8 mouse cellular contexts compared by ENCODE assay signal in the genomic region with DNA sequence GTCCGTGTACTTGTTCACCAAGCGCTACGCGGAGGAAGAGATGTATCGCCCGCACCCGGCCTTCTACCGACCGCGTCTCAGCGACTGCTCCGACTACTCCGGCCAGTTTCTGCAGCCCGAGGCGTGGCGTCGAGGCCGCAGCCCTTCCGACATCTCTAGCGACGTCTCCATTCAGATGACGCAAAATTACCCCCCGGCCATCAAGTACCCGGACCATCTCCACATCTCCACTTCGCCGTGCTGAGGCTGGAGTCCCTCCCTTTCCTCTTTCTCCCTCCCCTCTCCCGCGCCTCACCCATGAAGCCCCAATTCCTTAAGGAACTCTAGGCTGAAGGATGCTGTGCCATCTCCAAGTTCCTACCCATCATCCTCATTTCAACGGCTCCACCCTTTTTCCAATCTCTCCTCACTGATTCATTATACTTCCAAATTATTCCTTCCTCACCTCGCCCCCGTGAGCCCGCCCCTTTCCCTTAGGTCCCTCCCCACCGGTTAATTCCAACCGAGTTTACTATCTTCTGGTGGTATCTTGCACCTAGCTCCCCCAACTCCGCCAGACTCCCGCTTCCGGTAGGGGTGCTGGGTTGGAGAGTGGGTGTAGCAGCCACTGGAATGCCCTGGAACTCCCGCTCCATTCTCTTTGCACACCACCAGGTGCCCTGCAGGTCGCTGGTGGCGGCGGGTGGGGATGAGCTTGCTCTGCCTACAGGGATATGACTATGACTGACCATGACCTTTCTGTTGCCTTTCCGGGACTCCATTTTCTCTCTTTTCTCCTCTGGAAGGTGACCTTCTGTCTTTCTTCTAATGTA. TPM values are rescaled to one million over a fixed set of nuclear protein-coding genes. Genes with fewer than 3 reads are reported as not detected.
A peak's percentile ranks its signal among the peaks of the same experiment; 100 is the strongest.
DNase-seq lines count a peak whose midpoint lies in the region; ATAC-seq lines count a peak whose summit lies in the region.

No protein-coding gene starts in this region.

- H3K36me3 ChIP-seq in forebrain, embryonic 12.5 days (replicated peaks) = peaks cover 36% of the 10 kb centered on the region
- H3K36me3 ChIP-seq in forebrain, embryonic 16.5 days (ENCODE audit: control insufficient read depth, insufficient read depth) = 0 out of 2 replicates have a peak, but pooled peaks cover 1% of the 10 kb centered on the region
- no peaks in the 10 kb centered on the region for H3K36me3 ChIP-seq in lung, embryonic 16.5 days (ENCODE audit: control insufficient read depth, insufficient read depth, low read length)
- 0 out of 2 replicates have a peak, but pooled peaks cover under 1% of the 10 kb centered on the region for H3K36me3 ChIP-seq in stomach, embryonic 16.5 days (ENCODE audit: control insufficient read depth, insufficient read depth, low read length)

- no peak for DNase-seq in lung, postnatal 14 days
- peak; percentile 34 for DNase-seq in kidney, postnatal 10 days
- no peak for DNase-seq in layer of hippocampus, adult 9-10 months (ENCODE audit: low spot score)

- H3K27ac ChIP-seq in forebrain, embryonic 12.5 days = no peak overlapping the region
- no peak overlapping the region for H3K27ac ChIP-seq in forebrain, embryonic 16.5 days (ENCODE audit: low read length)
- no peak overlapping the region for H3K27ac ChIP-seq in lung, embryonic 16.5 days (ENCODE audit: low read length)
- H3K27ac ChIP-seq in stomach, embryonic 16.5 days (ENCODE audit: low read length) = no peak overlapping the region

- H3K4me1 ChIP-seq in forebrain, embryonic 12.5 days = peaks cover 13% of the 10 kb centered on the region
- peaks cover 10% of the 10 kb centered on the region for H3K4me1 ChIP-seq in forebrain, embryonic 16.5 days (replicated peaks; ENCODE audit: control insufficient read depth, insufficient read depth, low read length)
- no peaks in the 10 kb centered on the region for H3K4me1 ChIP-seq in lung, embryonic 16.5 days (replicated peaks; ENCODE audit: control insufficient read depth, insufficient read depth, low read length)
- H3K4me1 ChIP-seq in stomach, embryonic 16.5 days (ENCODE audit: control insufficient read depth, insufficient read depth, low read length) = no peaks in the 10 kb centered on the region

- no peaks in the 10 kb centered on the region for H3K9me3 ChIP-seq in forebrain, embryonic 12.5 days
- no peaks in the 10 kb centered on the region for H3K9me3 ChIP-seq in forebrain, embryonic 16.5 days (ENCODE audit: control insufficient read depth, low read length)
- no peaks in the 10 kb centered on the region for H3K9me3 ChIP-seq in lung, embryonic 16.5 days (ENCODE audit: control insufficient read depth, low read length)
- H3K9me3 ChIP-seq in stomach, embryonic 16.5 days (replicated peaks; ENCODE audit: control insufficient read depth, low read length) = no peaks in the 10 kb centered on the region

- no peak for ATAC-seq in forebrain, embryonic 12.5 days (ENCODE audit: low FRiP score)
- ATAC-seq in forebrain, embryonic 16.5 days = no peak
- ATAC-seq in lung, embryonic 16.5 days (ENCODE audit: low read depth) = peak; percentile 31; the same call in 1 of the 2 replicates
- 0 out of 2 replicates have a peak, but pooled peaks have one; percentile 37 for ATAC-seq in stomach, embryonic 16.5 days (ENCODE audit: insufficient read depth, low FRiP score)
- no peak for ATAC-seq in CD4-positive, CD25-positive, alpha-beta regulatory T cell, adult 4 months

- H3K4me3 ChIP-seq in forebrain, embryonic 12.5 days (replicated peaks) = no peak overlapping the region
- H3K4me3 ChIP-seq in forebrain, embryonic 16.5 days (replicated peaks; ENCODE audit: low read length) = no peak overlapping the region
- peak overlapping the region; percentile 11 for H3K4me3 ChIP-seq in lung, embryonic 16.5 days (ENCODE audit: low read length)
- peak overlapping the region; percentile 12; the same call in 1 of the 2 replicates for H3K4me3 ChIP-seq in stomach, embryonic 16.5 days (replicated peaks; ENCODE audit: low read length)

- WGBS in forebrain, embryonic 12.5 days = 19% methylated on average over 42 of the region's 42 CpGs
- WGBS in forebrain, embryonic 16.5 days = 26% methylated on average over 42 of the region's 42 CpGs
- 19% methylated on average over 42 of the region's 42 CpGs for WGBS in lung, embryonic 16.5 days
- WGBS in stomach, embryonic 16.5 days = 24% methylated on average over 42 of the region's 42 CpGs

- peak overlapping the region; percentile 27 for H3K4me2 ChIP-seq in forebrain, embryonic 12.5 days
- no peak overlapping the region; the same call in 1 of the 2 replicates for H3K4me2 ChIP-seq in forebrain, embryonic 16.5 days (ENCODE audit: low read length)
- peak overlapping the region; percentile 36 for H3K4me2 ChIP-seq in lung, embryonic 16.5 days (ENCODE audit: low read depth, low read length)
- H3K4me2 ChIP-seq in stomach, embryonic 16.5 days (ENCODE audit: low read depth, low read length) = no peak overlapping the region

- H3K9ac ChIP-seq in forebrain, embryonic 12.5 days = no peak overlapping the region
- H3K9ac ChIP-seq in forebrain, embryonic 16.5 days (replicated peaks; ENCODE audit: low read depth, low read length) = no peak overlapping the region
- no peak overlapping the region for H3K9ac ChIP-seq in lung, embryonic 16.5 days (ENCODE audit: low read length)
- no peak overlapping the region for H3K9ac ChIP-seq in stomach, embryonic 16.5 days (ENCODE audit: low read length)

- peaks cover 24% of the 10 kb centered on the region; the same call in 1 of the 2 replicates for H3K27me3 ChIP-seq in forebrain, embryonic 12.5 days
- no peaks in the 10 kb centered on the region for H3K27me3 ChIP-seq in forebrain, embryonic 16.5 days (replicated peaks; ENCODE audit: control insufficient read depth, insufficient read depth, low read length)
- peaks cover 10% of the 10 kb centered on the region for H3K27me3 ChIP-seq in lung, embryonic 16.5 days (ENCODE audit: control insufficient read depth, insufficient read depth, low read depth, low read length)
- no peaks in the 10 kb centered on the region; the same call in 1 of the 2 replicates for H3K27me3 ChIP-seq in stomach, embryonic 16.5 days (ENCODE audit: control insufficient read depth, insufficient read depth, low read length)

RNA-seq across cellular contexts. Expression of a gene that starts 23.6 kb away (rescaled TPM):
- 6.3 and 8.2 TPM in 2 replicates for polyA plus RNA-seq in forebrain, embryonic 12.5 days (2016; fragmentation: Nextera tagmentation; extraction: Ambion mirVana)
- 12.9 and 16.4 TPM in 2 replicates for polyA plus RNA-seq in forebrain, embryonic 16.5 days (2015; fragmentation: Nextera tagmentation; extraction: Ambion mirVana)
- polyA plus RNA-seq in lung, embryonic 16.5 days (2015; fragmentation: Nextera tagmentation; extraction: Ambion mirVana) = 0.73 and 0.79 TPM in 2 replicates
- polyA plus RNA-seq in stomach, embryonic 16.5 days (2015; fragmentation: Nextera tagmentation; extraction: Ambion mirVana) = 0.74 and 1.1 TPM in 2 replicates
- polyA plus RNA-seq in CD4-positive, CD25-positive, alpha-beta regulatory T cell, adult 4 months (2017; shearing (Covaris generic)) = not detected

RNA-seq across cellular contexts. Expression of a gene that starts 34.2 kb away (rescaled TPM):
- polyA plus RNA-seq in forebrain, embryonic 12.5 days (2016; fragmentation: Nextera tagmentation; extraction: Ambion mirVana) = 3.9 and 4.0 TPM in 2 replicates
- polyA plus RNA-seq in forebrain, embryonic 16.5 days (2015; fragmentation: Nextera tagmentation; extraction: Ambion mirVana) = 2.8 and 4.3 TPM in 2 replicates
- polyA plus RNA-seq in lung, embryonic 16.5 days (2015; fragmentation: Nextera tagmentation; extraction: Ambion mirVana) = 0.24 and 0.55 TPM in 2 replicates
- polyA plus RNA-seq in stomach, embryonic 16.5 days (2015; fragmentation: Nextera tagmentation; extraction: Ambion mirVana) = 0.96 and 1.4 TPM in 2 replicates
- polyA plus RNA-seq in CD4-positive, CD25-positive, alpha-beta regulatory T cell, adult 4 months (2017; shearing (Covaris generic)) = not detected

RNA-seq across cellular contexts. Expression of a gene that starts 57.1 kb away (rescaled TPM):
- polyA plus RNA-seq in forebrain, embryonic 12.5 days (2016; fragmentation: Nextera tagmentation; extraction: Ambion mirVana) = 0.10 and 0.22 TPM in 2 replicates
- 0.14 TPM in 1 of 2 replicates, not detected in the other for polyA plus RNA-seq in forebrain, embryonic 16.5 days (2015; fragmentation: Nextera tagmentation; extraction: Ambion mirVana)
- 0.19 and 0.70 TPM in 2 replicates for polyA plus RNA-seq in lung, embryonic 16.5 days (2015; fragmentation: Nextera tagmentation; extraction: Ambion mirVana)
- polyA plus RNA-seq in stomach, embryonic 16.5 days (2015; fragmentation: Nextera tagmentation; extraction: Ambion mirVana) = 0.19 and 3.0 TPM in 2 replicates
- not detected for polyA plus RNA-seq in CD4-positive, CD25-positive, alpha-beta regulatory T cell, adult 4 months (2017; shearing (Covaris generic))

Comparison
In these comparisons a context has a peak if more than half of its experiments do, and no peak if none do; other contexts are left out.
1. H3K4me2 ChIP-seq: peak in forebrain, embryonic 12.5 days (single experiment) and lung, embryonic 16.5 days (single experiment); none in forebrain, embryonic 16.5 days (single experiment) and stomach, embryonic 16.5 days (single experiment).
2. ATAC-seq: peak in lung, embryonic 16.5 days (single experiment) and stomach, embryonic 16.5 days (single experiment); none in forebrain, embryonic 12.5 days (single experiment), forebrain, embryonic 16.5 days (single experiment) and CD4-positive, CD25-positive, alpha-beta regulatory T cell, adult 4 months (single experiment).
3. H3K4me3 ChIP-seq: peak in lung, embryonic 16.5 days (single experiment) and stomach, embryonic 16.5 days (single experiment); none in forebrain, embryonic 12.5 days (single experiment) and forebrain, embryonic 16.5 days (single experiment).